Mouse (Mus musculus) limb, embryonic 11.5 days (tissue): ENCODE measurements around the gene Upk1a. TPM values are rescaled to one million over a fixed set of nuclear protein-coding genes. Genes with fewer than 3 reads are reported as not detected.

Experiments
- ATAC-seq: fragments of 200-750 bp; cut with Nextera tagmentation; 2 replicates; pipeline ENCODE4 v1.8.0; 2017; ENCODE audit warnings: low read depth; ENCODE audit not compliant: insufficient number of reproducible peaks, low FRiP score, low TSS enrichment
- DNase-seq: peaks from one replicate; pipeline ENCODE4 v3.0.0-alpha.2; 2015; ENCODE audit warnings: low spot score
- H3K27ac ChIP-seq: fragments of 300-500 bp; sonication (generic); replicated peaks from 2 replicates; pipeline ENCODE4 v1.5.1; 2014; ENCODE audit warnings: low read depth, mild to moderate bottlenecking, low read length
- H3K27me3 ChIP-seq: fragments of 300-500 bp; sonication (generic); 2 replicates; pipeline ENCODE4 v1.6.1; 2014; ENCODE audit warnings: mild to moderate bottlenecking, low read length, mixed read lengths; ENCODE audit not compliant: control insufficient read depth, insufficient read depth
- H3K36me3 ChIP-seq: fragments of 300-500 bp; sonication (generic); 2 replicates; pipeline ENCODE4 v1.6.1; 2014; ENCODE audit warnings: mild to moderate bottlenecking, low read length, moderate library complexity, mixed read lengths; ENCODE audit not compliant: control insufficient read depth, insufficient read depth
- H3K4me1 ChIP-seq: fragments of 300-500 bp; sonication (generic); 2 replicates; pipeline ENCODE4 v1.6.1; 2014; ENCODE audit warnings: low read length, mixed read lengths; ENCODE audit not compliant: control insufficient read depth, insufficient read depth
- H3K4me2 ChIP-seq: fragments of 300-500 bp; sonication (generic); 2 replicates; pipeline ENCODE4 v1.6.1; 2014; ENCODE audit warnings: low read depth, mild to moderate bottlenecking, moderate library complexity; ENCODE audit not compliant: severe bottlenecking
- H3K4me3 ChIP-seq: fragments of 300-500 bp; sonication (generic); 2 replicates; pipeline ENCODE4 v1.5.1; 2014; ENCODE audit warnings: low read depth, low read length
- H3K9ac ChIP-seq: fragments of 300-500 bp; sonication (generic); 2 replicates; pipeline ENCODE4 v1.6.1; 2014; ENCODE audit warnings: mild to moderate bottlenecking, low read length
- H3K9me3 ChIP-seq: fragments of 300-500 bp; sonication (generic); 2 replicates; pipeline ENCODE4 v1.6.1; 2016; ENCODE audit warnings: low read length; ENCODE audit not compliant: control insufficient read depth
- whole genome bisulfite sequencing: fragments of 180-500 bp; shearing (Covaris S2); extraction: QIAGEN DNeasy Blood & Tissue Kit; methylation state at CpG from one replicate; pipeline ENCODE4 v1.1.7; 2014; 5-methylcytosine and 5-hydroxymethylcytosine counted together
- polyA plus RNA-seq: library from polyadenylated mRNA; unstranded; fragments of >200 nt; fragmentation: Nextera tagmentation; extraction: Ambion mirVana; gene quantifications from 2 replicates; pipeline ENCODE4 v1.2.1, GENCODE M21; 2014

Gene Upk1a
- polyA plus RNA-seq, 1 experiment from 2014 or later: 3.6 TPM

GRCm38 (mm10) chr7:30610043-30610442, 2.6 kb downstream of the Upk1a start:
- ATAC-seq (no peak), DNase-seq (no peak)
- no peak overlapping the region for H3K4me3 ChIP-seq
- H3K9me3 ChIP-seq: no peaks in the 10 kb centered on the region
- H3K9ac ChIP-seq: no peak overlapping the region
- no peaks in the 10 kb centered on the region for H3K36me3 ChIP-seq
- H3K4me1 ChIP-seq: no peaks in the 10 kb centered on the region
- no peak overlapping the region for H3K27ac ChIP-seq
- no peaks in the 10 kb centered on the region for H3K27me3 ChIP-seq
- 54% methylated on average over 7 of the region's 7 CpGs for WGBS
- no peak overlapping the region for H3K4me2 ChIP-seq

- Histone ChIP-seq H3K4me1 (no peaks in the 10 kb centered on the region), H3K9me3 (no peaks in the 10 kb centered on the region), H3K9ac (no peak overlapping the region), H3K36me3 (no peaks in the 10 kb centered on the region), H3K27ac (no peak overlapping the region), H3K4me3 (no peak overlapping the region), H3K4me2 (no peak overlapping the region), H3K27me3 (no peaks in the 10 kb centered on the region)
- no peak for ATAC-seq
- DNase-seq: no peak
- WGBS: 51% methylated on average over 16 of the region's 16 CpGs
These were observed 4.2 kb downstream of the Upk1a start for GRCm38 (mm10) chr7:30608476-30608875.

DNA sequence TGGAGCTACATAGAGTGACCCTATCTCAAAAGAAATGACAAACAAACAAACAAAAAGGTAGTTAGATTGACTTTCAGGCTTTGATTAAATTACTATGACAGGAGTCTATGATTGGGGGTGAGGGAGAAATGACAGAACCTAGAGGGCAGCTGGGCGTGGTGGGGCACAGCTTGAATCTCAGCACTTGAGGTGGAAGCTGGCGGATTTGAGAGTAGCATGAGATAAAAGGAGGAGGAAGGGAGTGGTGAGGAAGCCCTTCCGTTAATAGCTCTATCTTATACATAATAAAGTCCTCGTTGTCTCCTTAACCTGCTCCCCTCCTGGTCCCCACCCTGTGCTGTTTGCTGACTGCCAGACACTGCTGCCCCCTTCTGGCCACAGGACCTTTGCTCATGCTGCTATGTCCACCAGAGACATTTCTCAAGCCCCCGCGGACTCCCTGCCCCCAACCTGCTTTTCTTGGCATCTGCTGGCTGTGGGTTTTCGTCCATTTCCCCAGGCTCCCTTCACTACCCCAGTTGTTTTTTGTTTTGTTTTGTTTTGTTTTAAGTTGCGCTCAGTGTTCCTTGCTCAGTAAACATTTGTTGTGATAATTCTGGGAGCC, 4.8 kb downstream of the Upk1a start:
- ATAC-seq (no peak), DNase-seq (peak; percentile 68)
- Histone ChIP-seq H3K4me3 (no peak overlapping the region), H3K4me2 (no peak overlapping the region), H3K36me3 (no peaks in the 10 kb centered on the region), H3K9ac (no peak overlapping the region), H3K4me1 (no peaks in the 10 kb centered on the region), H3K27me3 (no peaks in the 10 kb centered on the region), H3K27ac (no peak overlapping the region), H3K9me3 (no peaks in the 10 kb centered on the region)
- 33% methylated on average over 8 of the region's 8 CpGs for WGBS

DNA sequence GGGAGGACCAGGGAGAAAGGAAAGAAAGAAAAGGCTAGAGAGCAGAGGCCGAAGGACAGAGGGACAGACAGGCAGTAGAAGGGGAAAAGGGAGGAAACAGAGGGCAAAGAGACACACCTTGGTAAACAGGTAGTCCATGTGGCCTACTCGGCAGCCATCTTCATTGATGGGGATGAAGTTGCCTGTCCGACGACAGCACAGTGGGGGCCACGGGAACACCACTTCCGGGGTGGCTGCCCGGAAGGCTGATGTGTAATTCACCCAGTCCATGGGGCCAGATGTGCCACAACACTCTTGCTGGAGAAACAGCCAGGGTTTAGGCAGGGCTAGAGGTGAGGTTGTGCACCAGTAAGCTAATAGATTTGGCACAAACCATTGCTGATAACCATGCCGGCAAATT, 7.7 kb downstream of the Upk1a start:
- Histone ChIP-seq H3K9me3 (no peaks in the 10 kb centered on the region), H3K9ac (no peak overlapping the region)
- no peak for DNase-seq

DNA sequence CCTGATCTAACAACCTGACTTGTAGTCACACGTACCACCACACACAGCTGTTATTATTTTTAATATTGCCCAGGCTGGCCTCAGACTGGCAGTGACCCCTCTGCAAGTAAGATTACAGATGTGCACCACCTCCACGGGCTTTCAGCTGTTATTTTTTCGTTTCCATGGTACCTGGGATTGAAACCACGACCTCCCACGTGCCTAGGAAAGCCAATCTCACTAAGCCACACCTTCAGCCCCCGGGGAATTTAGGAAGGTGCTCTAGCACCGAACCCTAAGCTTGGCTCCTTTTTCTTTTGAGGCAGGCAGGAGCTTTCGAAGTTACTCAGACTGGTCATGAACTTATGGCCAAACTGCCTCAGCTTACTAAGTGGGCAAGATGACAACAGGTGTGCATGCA, 8.2 kb downstream of the Upk1a start:
- WGBS: 54% methylated on average over 8 of the region's 8 CpGs
- no peaks in the 10 kb centered on the region for H3K27me3 ChIP-seq
- no peak overlapping the region for H3K4me2 ChIP-seq
- DNase-seq (no peak), ATAC-seq (no peak)
- no peak overlapping the region for H3K9ac ChIP-seq
- H3K9me3 ChIP-seq: no peaks in the 10 kb centered on the region
- no peaks in the 10 kb centered on the region for H3K4me1 ChIP-seq
- no peaks in the 10 kb centered on the region for H3K36me3 ChIP-seq
- H3K4me3 ChIP-seq: no peak overlapping the region
- no peak overlapping the region for H3K27ac ChIP-seq

More for the DNA sequence above, 7.7 kb downstream of the Upk1a start:
- Histone ChIP-seq H3K4me2 (no peak overlapping the region), H3K27ac (no peak overlapping the region), H3K4me1 (no peaks in the 10 kb centered on the region), H3K36me3 (no peaks in the 10 kb centered on the region), H3K4me3 (no peak overlapping the region), H3K27me3 (no peaks in the 10 kb centered on the region)
- 93% methylated on average over 8 of the region's 8 CpGs for WGBS
- no peak for ATAC-seq

GRCm38 (mm10) chr7:30602583-30602982, 10.1 kb downstream of the Upk1a start:
- Histone ChIP-seq H3K4me2 (no peak overlapping the region), H3K9me3 (no peaks in the 10 kb centered on the region), H3K27me3 (no peaks in the 10 kb centered on the region), H3K4me3 (no peak overlapping the region), H3K27ac (no peak overlapping the region), H3K9ac (no peak overlapping the region), H3K36me3 (no peaks in the 10 kb centered on the region), H3K4me1 (no peaks in the 10 kb centered on the region)
- DNase-seq: no peak
- 53% methylated on average over 3 of the region's 3 CpGs for WGBS
- ATAC-seq: no peak

DNA sequence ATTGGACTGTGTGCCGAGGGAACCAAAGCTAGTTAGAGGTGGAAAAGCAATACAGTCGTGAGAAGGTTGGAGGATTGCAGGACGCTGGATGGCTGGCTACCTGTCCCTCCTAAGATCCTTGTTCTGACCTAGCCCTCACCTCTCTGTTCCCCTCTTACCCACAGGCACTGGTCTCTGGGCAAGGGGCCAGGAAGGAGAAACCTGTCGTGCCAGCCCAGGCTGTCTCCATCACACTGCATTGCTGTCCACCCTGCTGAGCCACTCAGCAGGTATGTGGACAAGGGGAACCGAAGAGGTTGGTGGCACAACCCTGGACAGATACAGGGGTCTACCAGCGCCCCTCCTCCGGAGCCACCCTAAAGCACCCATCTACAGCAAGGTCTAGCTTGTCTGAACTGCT, 12.0 kb downstream of the Upk1a start:
- H3K4me2 ChIP-seq: no peak overlapping the region
- H3K9me3 ChIP-seq: no peaks in the 10 kb centered on the region
- no peak overlapping the region for H3K27ac ChIP-seq
- H3K9ac ChIP-seq: no peak overlapping the region
- H3K4me3 ChIP-seq: no peak overlapping the region
- DNase-seq (no peak), ATAC-seq (no peak)
- H3K36me3 ChIP-seq: no peaks in the 10 kb centered on the region
- no peaks in the 10 kb centered on the region for H3K4me1 ChIP-seq
- 76% methylated on average over 7 of the region's 7 CpGs for WGBS
- H3K27me3 ChIP-seq: no peaks in the 10 kb centered on the region

DNA sequence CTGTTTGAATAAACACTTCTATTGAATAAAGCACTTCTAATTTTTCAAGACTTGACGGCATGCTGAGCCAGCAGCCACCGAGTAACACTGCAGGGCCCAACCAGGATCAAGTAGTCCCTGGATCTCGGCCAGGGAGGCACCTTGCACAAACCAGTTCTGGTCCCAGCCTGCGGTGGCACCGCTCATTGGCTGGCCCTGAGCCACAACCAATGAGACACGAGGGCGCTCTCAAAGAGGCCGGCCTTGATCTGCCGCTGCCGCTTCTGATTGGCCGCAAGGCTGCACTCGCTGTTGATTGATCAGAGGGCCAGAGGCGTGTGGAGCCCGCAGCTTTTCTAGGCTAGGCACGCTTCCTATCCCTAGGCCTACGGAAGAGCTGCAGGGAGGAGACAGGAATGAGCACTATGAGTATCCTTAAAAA, 12.7 kb downstream of the Upk1a start:
- no peaks in the 10 kb centered on the region for H3K9me3 ChIP-seq
- 2% methylated on average over 16 of the region's 16 CpGs for WGBS
- no peak overlapping the region for H3K9ac ChIP-seq
- ATAC-seq (peak; percentile 89), DNase-seq (peak; percentile 79)
- no peaks in the 10 kb centered on the region for H3K36me3 ChIP-seq
- H3K27me3 ChIP-seq: no peaks in the 10 kb centered on the region
- no peak overlapping the region for H3K4me2 ChIP-seq
- H3K27ac ChIP-seq: no peak overlapping the region
- no peaks in the 10 kb centered on the region for H3K4me1 ChIP-seq
- no peak overlapping the region for H3K4me3 ChIP-seq

DNA sequence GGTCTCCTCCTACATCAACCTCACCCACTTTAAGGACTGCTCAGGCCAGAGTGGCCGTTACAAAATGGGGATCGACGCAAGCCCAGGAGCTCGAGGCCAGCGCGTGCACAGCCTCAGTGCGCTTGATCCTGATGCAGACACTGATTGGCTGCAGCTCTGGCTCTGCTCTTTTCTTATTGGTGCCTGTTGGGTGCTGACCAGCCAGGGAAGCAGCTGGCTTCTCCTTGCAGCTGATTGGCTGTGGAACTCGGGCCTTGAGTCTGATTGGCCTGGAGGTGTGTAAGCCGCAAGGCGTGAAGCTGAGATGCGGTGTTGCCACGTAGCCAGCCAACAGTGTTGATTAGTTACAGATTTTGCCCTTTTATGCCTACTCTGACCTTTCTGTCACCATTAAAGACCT, 13.9 kb downstream of the Upk1a start, which contains the start of gene Zbtb32:
TSS of gene Zbtb32 (minus strand) at position 124 of the 400 bp plus-strand sequence.
- Histone ChIP-seq H3K4me3 (no peak within 1 kb of the TSS), H3K4me1 (no peaks in the 10 kb centered on the region), H3K27me3 (no peaks in the 10 kb centered on the region), H3K27ac (no peak within 1 kb of the TSS), H3K4me2 (no peak within 1 kb of the TSS), H3K9ac (no peak within 1 kb of the TSS), H3K36me3 (no peaks in the 10 kb centered on the region), H3K9me3 (no peaks in the 10 kb centered on the region)
- ATAC-seq (no peak), DNase-seq (no peak)
- WGBS: 90% methylated on average over 12 of the region's 12 CpGs
